Mouse (Mus musculus) G1E (cell line): ENCODE data around the gene Lrrc9. TPM values are rescaled to one million over a fixed set of nuclear protein-coding genes. Genes with fewer than 3 reads are reported as not detected.
A peak's percentile ranks its signal among the peaks of the same experiment; 100 is the strongest.

Experiments used
- ATAC-seq: 2 replicates; pipeline ENCODE4 v1.8.0; 2016; ENCODE audit warnings: mild to moderate bottlenecking; ENCODE audit not compliant: insufficient number of reproducible peaks, poor library complexity, low FRiP score, severe bottlenecking; ENCODE audit errors: extremely low read depth
- DNase-seq: peaks from one replicate; pipeline ENCODE4 v3.0.0; 2012; ENCODE audit warnings: low spot score
- H3K27me3 ChIP-seq: 2 replicates; pipeline ENCODE4 v1.6.1; 2012; ENCODE audit warnings: mild to moderate bottlenecking, low read length, inconsistent platforms; ENCODE audit not compliant: insufficient read depth
- H3K36me3 ChIP-seq: replicated peaks from 2 replicates; pipeline ENCODE3; 2012; ENCODE audit warnings: mild to moderate bottlenecking, inconsistent platforms
- H3K4me1 ChIP-seq: 2 replicates; pipeline ENCODE4 v1.6.1; 2012; ENCODE audit warnings: low read depth, low read length, inconsistent platforms, mixed read lengths; ENCODE audit not compliant: insufficient read depth
- H3K4me3 ChIP-seq: 2 replicates; pipeline ENCODE4 v1.5.1; 2012; ENCODE audit warnings: low read depth, mild to moderate bottlenecking, inconsistent platforms, low read length, moderate library complexity, mixed read lengths
- H3K9me3 ChIP-seq: replicated peaks from 2 replicates; pipeline ENCODE4 v1.6.1; 2012; ENCODE audit warnings: inconsistent platforms
- CTCF ChIP-seq: IDR thresholded peaks from 2 replicates; pipeline ENCODE4 v1.5.1; 2012; ENCODE audit warnings: low read depth, low read length, inconsistent platforms, mixed read lengths
- GATA1 ChIP-seq: IDR thresholded peaks from 2 replicates; pipeline ENCODE4 v1.6.1; 2012; ENCODE audit warnings: borderline replicate concordance, low read length, inconsistent platforms, mixed read lengths
- GATA2 ChIP-seq: IDR thresholded peaks from 2 replicates; pipeline ENCODE4 v1.6.1; 2012; ENCODE audit warnings: low read depth, low read length, inconsistent platforms, borderline replicate concordance
- POLR2AphosphoS5 ChIP-seq: IDR thresholded peaks from 2 replicates; pipeline ENCODE4 v1.6.1; 2012; ENCODE audit warnings: low read depth, low read length, inconsistent platforms; ENCODE audit not compliant: insufficient replicate concordance
- TAL1 ChIP-seq: conservative IDR thresholded peaks from 2 replicates; pipeline ENCODE4 v1.6.1; 2012; ENCODE audit warnings: low read depth, low read length, inconsistent platforms, mixed read lengths
- polyA plus RNA-seq: library from polyadenylated mRNA; stranded (reverse); fragments of >175 nt; gene quantifications from 2 replicates; pipeline ENCODE4 v1.2.3, GENCODE M21; 2012
- total RNA-seq, 2 experiments: library from RNA; stranded (forward) in 1 of 2; stranded (reverse) in 1 of 2; fragments of 200-1000 nt in 1 of 2; fragments of >200 nt in 1 of 2; fragmentation: Nextera tagmentation in 1 of 2; gene quantifications; 2 replicates each; pipeline ENCODE4 v1.2.3; 2014 to 2017

Lrrc9 gene
- total and polyA plus RNA-seq, 3 experiments, result 0.16 TPM; not detected in 2

DNA sequence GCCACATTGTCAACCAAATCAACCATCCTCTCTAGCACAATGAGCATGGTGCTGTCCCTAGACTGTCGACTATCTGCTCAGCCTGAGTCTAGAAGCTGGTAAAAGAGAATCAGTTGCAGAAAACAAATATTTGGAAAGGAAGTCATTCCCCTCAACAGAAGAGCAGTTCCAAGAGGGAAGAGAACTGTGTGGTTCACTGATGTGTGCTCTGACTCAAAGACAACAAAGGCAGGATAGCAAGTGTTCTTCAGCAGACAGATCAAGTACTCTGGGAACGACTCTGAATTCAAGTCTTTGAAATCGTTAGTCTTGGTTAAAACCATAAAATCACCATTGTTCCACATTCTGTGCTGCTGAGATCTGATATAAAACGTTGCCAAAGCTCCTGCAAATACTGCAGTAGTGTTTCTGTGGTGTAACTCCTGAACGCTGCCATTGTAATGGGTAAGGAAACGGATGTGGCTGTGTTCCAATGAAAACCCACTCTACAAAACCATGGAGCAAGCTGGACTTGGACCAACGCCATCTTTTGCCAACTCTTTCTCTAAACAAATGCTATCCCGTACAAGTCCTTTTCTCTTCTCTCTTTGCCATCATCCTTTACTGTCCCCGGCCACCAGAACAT lies 8.3 kb upstream of the Lrrc9 start:
- Histone ChIP-seq H3K4me1 (no peaks in the 10 kb centered on the region), H3K9me3 (no peaks in the 10 kb centered on the region), H3K36me3 (no peaks in the 10 kb centered on the region), H3K4me3 (no peak overlapping the region), H3K27me3 (no peaks in the 10 kb centered on the region)
- TF ChIP-seq GATA1 (no peak), GATA2 (no peak), POLR2AphosphoS5 (no peak), TAL1 (no peak), CTCF (no peak)
- no peak for ATAC-seq
- no peak for DNase-seq

GRCm38 (mm10) chr12:72437676-72438341 lies 3.9 kb upstream of the Lrrc9 start:
- no peak for TF ChIP-seq GATA2
- TF ChIP-seq CTCF, result no peak
- TF ChIP-seq POLR2AphosphoS5, result no peak
- no peak for TF ChIP-seq GATA1
- TF ChIP-seq TAL1, result no peak

DNA sequence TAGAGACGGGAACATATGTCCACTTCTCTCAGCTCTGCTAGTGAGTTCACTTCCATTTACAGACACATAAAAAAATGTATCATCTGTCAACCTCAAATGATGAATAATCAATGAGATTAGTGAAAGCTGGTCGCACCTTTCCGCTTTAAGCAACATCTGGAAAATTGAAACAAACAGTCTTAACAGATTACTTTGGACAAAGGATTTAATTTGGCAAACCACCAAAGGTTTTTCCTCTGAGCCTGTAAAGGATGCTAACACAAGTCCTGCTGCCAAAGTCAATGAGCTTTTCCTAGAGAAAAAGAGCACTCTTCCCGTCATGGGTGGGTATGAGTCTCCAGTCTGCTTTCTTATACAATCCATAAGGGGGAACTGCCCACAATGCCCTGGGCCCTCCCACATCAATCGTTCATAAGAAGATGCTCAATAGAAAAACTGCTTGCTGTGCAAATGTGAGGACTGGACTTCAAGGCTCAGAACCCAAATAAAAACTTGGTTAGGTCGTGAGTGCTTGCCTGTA lies 2.6 kb upstream of the Lrrc9 start:
- TF ChIP-seq GATA1, result no peak
- TF ChIP-seq POLR2AphosphoS5, result no peak
- H3K4me3 ChIP-seq, result no peak overlapping the region
- DNase-seq (no peak), ATAC-seq (no peak)
- H3K27me3 ChIP-seq, result peaks cover 7% of the 10 kb centered on the region; the same call in 1 of the 2 replicates
- no peaks in the 10 kb centered on the region for H3K9me3 ChIP-seq
- H3K36me3 ChIP-seq, result no peaks in the 10 kb centered on the region
- H3K4me1 ChIP-seq, result no peaks in the 10 kb centered on the region

More at GRCm38 (mm10) chr12:72437676-72438341, 3.9 kb upstream of the Lrrc9 start:
- H3K9me3 ChIP-seq, result no peaks in the 10 kb centered on the region
- ATAC-seq (no peak), DNase-seq (no peak)
- no peaks in the 10 kb centered on the region for H3K36me3 ChIP-seq
- no peak overlapping the region for H3K4me3 ChIP-seq
- no peaks in the 10 kb centered on the region for H3K4me1 ChIP-seq
- peaks cover 7% of the 10 kb centered on the region; the same call in 1 of the 2 replicates for H3K27me3 ChIP-seq

DNA sequence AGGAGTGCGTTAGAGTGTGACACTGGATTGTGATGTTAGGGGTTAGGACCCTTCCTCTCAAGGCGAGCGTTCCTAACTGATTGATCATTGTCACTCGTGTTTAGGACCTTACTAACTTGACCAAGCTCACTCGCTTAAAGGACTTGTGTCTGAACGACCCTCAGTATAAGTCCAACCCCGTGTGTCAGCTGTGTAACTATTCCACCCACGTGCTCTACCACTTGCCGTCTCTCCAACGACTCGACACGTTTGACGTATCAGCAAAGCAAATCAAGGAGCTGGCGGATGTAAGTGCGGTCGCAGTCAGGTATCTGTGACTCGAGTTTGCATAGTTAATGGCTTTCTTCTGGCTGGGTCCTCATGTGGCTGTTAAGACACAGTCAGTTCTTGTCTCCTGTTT lies 12.3 kb downstream of the Lrrc9 start:
- no peaks in the 10 kb centered on the region; the same call in 1 of the 2 replicates for H3K27me3 ChIP-seq
- H3K36me3 ChIP-seq, result no peaks in the 10 kb centered on the region
- H3K4me3 ChIP-seq, result no peak overlapping the region
- ATAC-seq (no peak), DNase-seq (no peak)
- TF ChIP-seq TAL1, result no peak
- TF ChIP-seq POLR2AphosphoS5, result no peak
- TF ChIP-seq GATA2, result no peak
- TF ChIP-seq GATA1, result no peak
- TF ChIP-seq CTCF, result no peak
- H3K9me3 ChIP-seq, result no peaks in the 10 kb centered on the region
- H3K4me1 ChIP-seq, result no peaks in the 10 kb centered on the region

- Histone ChIP-seq H3K4me1 (peaks cover 5% of the 10 kb centered on the region; the same call in 1 of the 2 replicates), H3K27me3 (peaks cover 2% of the 10 kb centered on the region; the same call in 1 of the 2 replicates), H3K4me3 (no peak overlapping the region), H3K9me3 (no peaks in the 10 kb centered on the region), H3K36me3 (no peaks in the 10 kb centered on the region)
- TF ChIP-seq GATA2 (no peak), POLR2AphosphoS5 (no peak), TAL1 (no peak), GATA1 (no peak), CTCF (no peak; the same call in 1 of the 2 replicates)
- peak; percentile 24; the same call in 1 of the 2 replicates for ATAC-seq
- DNase-seq, result no peak
Measured at GRCm38 (mm10) chr12:72461191-72461893, 19.7 kb downstream of the Lrrc9 start.
